Mouse (Mus musculus) intestine, postnatal 0 days (tissue): ENCODE data around the gene Cmklr1. TPM values are rescaled to one million over a fixed set of nuclear protein-coding genes. Genes with fewer than 3 reads are reported as not detected.

ENCODE experiments used
- ATAC-seq: fragments of 200-750 bp; cut with Nextera tagmentation; 2 replicates; pipeline ENCODE4 v1.8.0; 2017; ENCODE audit warnings: mild to moderate bottlenecking, moderate TSS enrichment, moderate library complexity
- H3K27ac ChIP-seq: fragments of 300-500 bp; sonication (generic); 2 replicates; pipeline ENCODE4 v1.5.1; 2014; ENCODE audit warnings: mild to moderate bottlenecking, low read depth, low read length, moderate library complexity
- H3K27me3 ChIP-seq: fragments of 300-500 bp; sonication (generic); replicated peaks from 2 replicates; pipeline ENCODE4 v1.6.1; 2014; ENCODE audit warnings: low read length, mixed read lengths; ENCODE audit not compliant: control insufficient read depth, insufficient read depth
- H3K36me3 ChIP-seq: fragments of 300-500 bp; sonication (generic); 2 replicates; pipeline ENCODE4 v1.6.1; 2014; ENCODE audit warnings: mild to moderate bottlenecking, moderate library complexity; ENCODE audit not compliant: control insufficient read depth, insufficient read depth
- H3K4me1 ChIP-seq: fragments of 300-500 bp; sonication (generic); replicated peaks from 2 replicates; pipeline ENCODE4 v1.6.1; 2014; ENCODE audit warnings: antibody characterized with exemption, low read length, mixed read lengths; ENCODE audit not compliant: control insufficient read depth, insufficient read depth
- H3K4me2 ChIP-seq: fragments of 300-500 bp; sonication (generic); replicated peaks from 2 replicates; pipeline ENCODE4 v1.6.1; 2014; ENCODE audit warnings: low read depth, mild to moderate bottlenecking, moderate library complexity
- H3K4me3 ChIP-seq: fragments of 300-500 bp; sonication (generic); 2 replicates; pipeline ENCODE4 v1.5.1; 2014; ENCODE audit warnings: low read depth, low read length
- H3K9ac ChIP-seq: fragments of 300-500 bp; sonication (generic); 2 replicates; pipeline ENCODE4 v1.6.1; 2014; ENCODE audit warnings: mild to moderate bottlenecking, low read depth, low read length
- H3K9me3 ChIP-seq: fragments of 300-500 bp; sonication (generic); 2 replicates; pipeline ENCODE4 v1.6.1; 2016; ENCODE audit warnings: mixed run types; ENCODE audit not compliant: control insufficient read depth
- CTCF ChIP-seq: sonication (generic); IDR thresholded peaks from 2 replicates; pipeline ENCODE4 v1.5.1; 2016; ENCODE audit warnings: low read depth, mild to moderate bottlenecking, control low read depth, antibody characterized with exemption, moderate library complexity
- WGBS: fragments of 180-500 bp; shearing (Covaris S2); extraction: QIAGEN DNeasy Blood & Tissue Kit; methylation state at CpG from one replicate; pipeline ENCODE4 v1.1.7; 2014; 5-methylcytosine and 5-hydroxymethylcytosine counted together
- polyA plus RNA-seq: library from polyadenylated mRNA; unstranded; fragments of >200 nt; fragmentation: Nextera tagmentation; extraction: Ambion mirVana; gene quantifications from 2 replicates; pipeline ENCODE4 v1.2.1, GENCODE M21; 2015

Gene Cmklr1
- polyA plus RNA-seq, 1 experiment from 2014 or later = 2.1 TPM

DNA sequence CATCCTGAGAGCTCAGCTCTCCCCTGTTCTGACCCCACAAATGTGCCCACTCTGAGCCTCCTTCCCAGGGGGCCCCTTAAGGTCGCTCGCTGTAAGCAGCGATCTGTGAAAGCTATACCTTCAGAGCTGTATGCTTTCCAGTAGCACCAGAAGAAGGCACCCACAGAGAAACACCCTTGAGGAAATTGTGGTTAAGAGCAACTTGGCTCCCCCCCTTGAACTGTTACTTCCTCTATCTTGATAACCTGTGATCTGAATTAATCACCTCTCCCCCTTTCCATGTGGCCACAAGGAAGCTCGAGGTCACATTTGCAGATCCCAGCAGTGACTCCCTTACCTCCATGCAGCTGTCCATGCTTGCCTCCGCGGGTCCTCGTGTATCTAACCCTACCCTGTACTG, 29.2 kb downstream of the Cmklr1 start:
- Histone ChIP-seq H3K9me3 (no peaks in the 10 kb centered on the region), H3K9ac (no peak overlapping the region), H3K27me3 (no peaks in the 10 kb centered on the region), H3K4me3 (no peak overlapping the region), H3K4me1 (no peaks in the 10 kb centered on the region), H3K27ac (no peak overlapping the region), H3K4me2 (no peak overlapping the region), H3K36me3 (no peaks in the 10 kb centered on the region)
- WGBS = 61% methylated on average over 7 of the region's 7 CpGs
- no peak for TF ChIP-seq CTCF
- ATAC-seq = no peak

DNA sequence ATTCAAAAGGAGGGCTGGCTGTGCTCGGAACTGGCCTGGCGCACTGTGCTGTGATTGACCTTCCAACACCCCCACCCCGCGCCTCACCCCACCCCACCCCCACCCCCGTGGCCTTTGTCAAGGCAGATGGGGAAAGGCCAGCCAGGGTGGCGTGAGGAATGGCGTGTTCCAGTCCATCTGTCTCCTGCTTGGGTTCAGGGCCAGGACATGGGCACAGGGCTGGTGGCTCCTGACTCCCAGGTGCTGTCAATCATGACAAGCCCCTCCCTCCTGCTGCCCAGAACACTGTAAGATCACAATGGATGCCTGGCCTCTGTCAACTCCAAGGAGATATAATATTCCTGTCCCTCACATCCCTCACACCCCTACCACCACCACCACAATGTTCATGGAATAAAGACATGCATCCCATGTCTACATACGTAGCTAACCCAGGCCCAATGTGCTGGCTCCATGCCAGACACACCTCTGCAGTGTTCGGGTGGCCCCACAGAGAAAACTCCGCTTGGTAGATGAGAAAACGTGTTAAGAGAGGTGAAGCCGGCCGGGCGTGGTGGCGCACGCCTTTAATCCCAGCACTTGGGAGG, 30.0 kb downstream of the Cmklr1 start:
- ATAC-seq = no peak
- H3K4me2 ChIP-seq = no peak overlapping the region
- 70% methylated on average over 16 of the region's 16 CpGs for WGBS
- no peak overlapping the region for H3K4me3 ChIP-seq
- H3K9ac ChIP-seq = no peak overlapping the region
- H3K4me1 ChIP-seq = no peaks in the 10 kb centered on the region
- no peaks in the 10 kb centered on the region for H3K9me3 ChIP-seq
- no peak overlapping the region for H3K27ac ChIP-seq
- no peaks in the 10 kb centered on the region for H3K36me3 ChIP-seq
- TF ChIP-seq CTCF = no peak
- H3K27me3 ChIP-seq = no peaks in the 10 kb centered on the region

- Histone ChIP-seq H3K36me3 (no peaks in the 10 kb centered on the region), H3K27me3 (no peaks in the 10 kb centered on the region), H3K9me3 (no peaks in the 10 kb centered on the region), H3K4me2 (no peak overlapping the region), H3K27ac (no peak overlapping the region), H3K9ac (no peak overlapping the region), H3K4me1 (no peaks in the 10 kb centered on the region), H3K4me3 (no peak overlapping the region)
- 90% methylated on average over 1 of the region's 1 CpGs for WGBS
- TF ChIP-seq CTCF = no peak
- no peak for ATAC-seq
Observed at GRCm38 (mm10) chr5:113619151-113619550, 31.1 kb downstream of the Cmklr1 start.

GRCm38 (mm10) chr5:113618716-113619115, 31.5 kb downstream of the Cmklr1 start:
- Histone ChIP-seq H3K9me3 (no peaks in the 10 kb centered on the region), H3K9ac (no peak overlapping the region), H3K4me2 (no peak overlapping the region), H3K36me3 (no peaks in the 10 kb centered on the region), H3K4me3 (no peak overlapping the region), H3K4me1 (no peaks in the 10 kb centered on the region), H3K27me3 (no peaks in the 10 kb centered on the region), H3K27ac (no peak overlapping the region)
- 91% methylated on average over 4 of the region's 4 CpGs for WGBS
- ATAC-seq = no peak
- no peak for TF ChIP-seq CTCF

GRCm38 (mm10) chr5:113611771-113612233, 38.4 kb downstream of the Cmklr1 start:
- Histone ChIP-seq H3K27me3 (no peaks in the 10 kb centered on the region), H3K9me3 (no peaks in the 10 kb centered on the region), H3K36me3 (no peaks in the 10 kb centered on the region), H3K27ac (no peak overlapping the region), H3K9ac (no peak overlapping the region), H3K4me3 (no peak overlapping the region), H3K4me2 (no peak overlapping the region), H3K4me1 (no peaks in the 10 kb centered on the region)
- no peak for ATAC-seq
- no peak for TF ChIP-seq CTCF
- WGBS = 72% methylated on average over 12 of the region's 12 CpGs

DNA sequence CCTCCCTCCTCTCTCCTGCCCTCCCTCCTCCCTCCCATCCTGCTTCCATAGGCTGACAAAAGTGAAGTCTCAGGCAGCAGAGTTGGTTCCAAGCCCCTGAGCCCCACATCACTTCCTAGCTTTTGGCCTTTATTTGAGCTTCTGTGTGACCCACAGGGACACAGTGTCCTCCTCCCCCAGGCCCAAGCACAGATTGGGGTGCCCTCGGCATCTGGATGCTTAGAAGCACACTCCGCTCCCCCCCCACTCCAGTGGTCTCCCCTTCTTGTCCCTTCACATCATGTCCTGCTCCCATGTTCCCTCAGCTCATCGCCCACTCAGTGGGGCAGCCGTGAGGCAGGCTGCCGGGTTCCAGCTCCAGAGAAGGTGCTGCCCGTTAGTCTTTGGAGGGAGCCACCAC, 39.1 kb downstream of the Cmklr1 start:
- H3K27ac ChIP-seq = no peak overlapping the region
- WGBS = 81% methylated on average over 6 of the region's 6 CpGs
- H3K4me1 ChIP-seq = no peaks in the 10 kb centered on the region
- ATAC-seq = no peak
- H3K27me3 ChIP-seq = no peaks in the 10 kb centered on the region
- H3K9ac ChIP-seq = no peak overlapping the region
- no peak overlapping the region for H3K4me2 ChIP-seq
- no peak overlapping the region for H3K4me3 ChIP-seq
- H3K36me3 ChIP-seq = no peaks in the 10 kb centered on the region
- no peaks in the 10 kb centered on the region for H3K9me3 ChIP-seq
- no peak for TF ChIP-seq CTCF

DNA sequence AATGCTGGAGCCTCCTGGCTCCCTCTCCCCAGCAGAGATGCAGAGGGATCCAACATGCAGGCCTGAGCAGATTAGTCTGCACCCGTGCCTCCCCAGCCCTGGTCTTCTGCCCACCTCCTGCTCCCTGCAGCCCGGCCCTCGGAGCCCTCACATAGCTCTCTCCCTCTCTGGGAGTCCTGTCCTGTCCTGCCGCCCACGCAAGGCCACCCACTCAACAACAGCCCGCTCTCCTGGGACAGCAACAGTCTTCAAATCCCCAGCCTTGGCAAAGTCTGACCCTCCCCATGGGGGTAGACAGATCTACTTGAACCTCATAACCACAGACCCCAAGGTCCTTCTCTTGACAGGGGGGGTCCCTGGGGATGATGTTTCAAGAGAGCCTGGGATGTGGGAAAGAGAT, 39.7 kb downstream of the Cmklr1 start:
- Histone ChIP-seq H3K9ac (no peak overlapping the region), H3K27ac (no peak overlapping the region), H3K36me3 (no peaks in the 10 kb centered on the region), H3K4me2 (no peak overlapping the region), H3K4me1 (no peaks in the 10 kb centered on the region), H3K9me3 (no peaks in the 10 kb centered on the region), H3K27me3 (no peaks in the 10 kb centered on the region), H3K4me3 (no peak overlapping the region)
- WGBS = 69% methylated on average over 6 of the region's 6 CpGs
- TF ChIP-seq CTCF = no peak
- ATAC-seq = no peak
